Mouse (Mus musculus) regulatory T cell (primary cell): ENCODE results near the gene Slc50a1.

Source experiments
- in situ Hi-C: fragments of 300-600 bp; cut with MboI, MseI; formaldehyde crosslinking; loops from one replicate; pipeline ENCODE4 v1.15.1; 2025; ENCODE audit warnings: high pct_unique_total_duplicates

Gene Slc50a1

DNA sequence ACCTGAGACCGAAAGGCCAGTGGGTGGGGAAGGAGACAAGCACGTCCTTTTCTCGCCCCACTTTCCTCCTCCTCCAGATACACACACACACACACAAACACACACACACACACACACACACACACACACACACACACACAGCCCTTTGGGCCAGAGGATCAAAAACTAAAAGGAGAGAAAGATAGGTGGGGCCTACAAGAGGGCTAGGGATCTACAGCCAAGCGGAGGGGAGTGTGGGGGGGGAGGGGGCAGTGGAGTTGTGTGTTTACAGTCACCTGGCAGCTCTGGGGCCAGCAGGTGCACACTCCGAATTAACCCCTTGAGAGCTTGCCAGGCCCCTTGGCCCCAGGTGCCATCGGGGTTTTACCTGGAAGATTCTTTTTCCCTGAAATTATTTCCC is 37.8 kb downstream of the Slc50a1 start:
- in situ Hi-C loops: no loop called here

DNA sequence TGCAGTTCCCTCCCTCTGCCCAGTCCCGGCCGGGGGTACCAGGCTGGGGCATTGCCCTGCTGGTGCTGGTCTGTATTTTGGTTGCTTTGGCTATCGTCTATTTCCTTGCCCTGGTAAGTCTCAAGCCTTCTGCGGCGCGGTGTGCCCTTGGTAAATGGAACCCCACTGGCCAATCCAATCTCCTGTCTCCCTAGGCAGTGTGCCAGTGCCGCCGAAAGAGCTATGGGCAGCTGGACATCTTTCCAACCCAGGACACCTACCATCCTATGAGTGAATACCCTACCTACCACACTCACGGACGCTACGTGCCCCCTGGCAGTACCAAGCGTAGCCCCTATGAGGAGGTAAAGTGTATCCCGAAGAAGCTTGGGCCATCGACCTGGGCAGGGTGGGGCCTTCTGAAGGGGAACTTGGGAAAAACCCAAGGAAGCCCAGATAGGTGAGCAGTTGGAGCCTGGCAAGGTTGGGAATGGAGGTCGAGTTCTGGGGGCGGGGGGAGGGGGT is 38.5 kb downstream of the Slc50a1 start:
- in situ Hi-C loops: no loop called here

DNA sequence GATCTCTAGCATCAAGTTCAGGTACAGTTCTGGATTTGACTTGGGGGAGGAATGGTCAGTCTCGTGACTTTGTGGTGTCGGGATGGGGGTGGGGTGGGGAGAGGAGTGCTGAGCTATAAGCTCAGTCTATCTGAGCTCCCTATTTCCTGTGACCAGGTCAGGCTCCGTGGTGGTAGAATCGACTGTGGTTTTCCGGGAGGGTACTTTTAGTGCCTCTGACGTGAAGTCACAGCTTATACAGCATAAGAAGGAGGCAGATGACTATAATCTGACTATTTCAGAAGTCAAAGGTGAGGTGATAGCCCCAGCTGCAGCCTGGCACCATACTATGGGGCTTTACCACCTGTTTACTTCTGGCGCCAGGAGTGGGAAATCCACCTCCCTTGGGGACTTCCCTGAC is 39.0 kb downstream of the Slc50a1 start:
- in situ Hi-C loops: no loop called here

DNA sequence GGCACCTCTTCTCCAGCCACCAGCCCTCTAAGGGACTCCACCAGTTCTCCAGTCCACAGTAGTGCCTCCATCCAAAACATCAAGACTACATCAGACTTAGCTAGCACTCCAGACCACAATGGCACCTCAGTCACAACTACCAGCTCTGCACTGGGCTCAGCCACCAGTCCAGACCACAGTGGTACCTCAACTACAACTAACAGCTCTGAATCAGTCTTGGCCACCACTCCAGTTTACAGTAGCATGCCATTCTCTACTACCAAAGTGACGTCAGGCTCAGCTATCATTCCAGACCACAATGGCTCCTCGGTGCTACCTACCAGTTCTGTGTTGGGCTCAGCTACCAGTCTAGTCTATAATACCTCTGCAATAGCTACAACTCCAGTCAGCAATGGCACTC is 39.8 kb downstream of the Slc50a1 start:
- in situ Hi-C loops: no loop called here

DNA sequence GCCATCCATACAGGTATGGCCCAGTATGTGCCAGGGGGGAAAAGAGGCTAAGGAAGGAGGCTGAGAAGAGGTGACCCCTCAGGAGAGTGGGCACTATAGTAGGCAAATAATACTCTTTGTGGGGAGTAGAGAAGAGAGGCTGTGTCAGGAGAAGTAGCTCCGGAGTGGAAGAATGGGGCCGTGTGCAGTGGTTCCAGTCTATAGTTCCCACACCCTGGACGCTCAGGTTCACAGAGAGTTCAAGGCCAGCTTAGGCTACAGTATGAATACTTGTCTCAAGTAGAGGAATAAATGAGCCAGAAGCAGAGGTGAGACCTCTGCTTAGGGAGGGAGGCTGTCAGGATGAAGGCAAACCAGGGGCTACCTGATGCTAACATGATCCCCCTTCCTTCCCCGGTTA is 41.1 kb downstream of the Slc50a1 start:
- in situ Hi-C loops: no loop called here

DNA sequence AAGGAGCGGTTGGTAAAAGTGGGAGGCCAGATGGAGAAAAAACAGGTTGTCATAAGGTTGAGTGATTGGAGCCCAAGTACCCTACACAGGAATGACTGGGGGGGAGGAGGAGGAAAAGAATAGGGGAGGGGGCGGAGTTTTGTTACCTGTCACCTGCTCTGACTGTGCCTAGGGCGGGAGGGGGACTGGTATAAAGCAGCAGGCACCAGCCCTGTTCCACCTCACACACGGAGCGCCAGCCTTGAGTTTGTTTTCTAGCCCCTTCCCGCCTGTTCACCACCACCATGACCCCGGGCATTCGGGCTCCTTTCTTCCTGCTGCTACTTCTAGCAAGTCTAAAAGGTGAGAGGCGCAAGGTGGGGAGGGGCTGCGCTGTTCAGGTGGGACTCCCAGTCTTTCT is 41.5 kb downstream of the Slc50a1 start, which contains the start of gene Muc1:
Muc1 (plus strand) TSS at position 222 of the 400 bp plus-strand sequence.
- in situ Hi-C loops: no loop called here

DNA sequence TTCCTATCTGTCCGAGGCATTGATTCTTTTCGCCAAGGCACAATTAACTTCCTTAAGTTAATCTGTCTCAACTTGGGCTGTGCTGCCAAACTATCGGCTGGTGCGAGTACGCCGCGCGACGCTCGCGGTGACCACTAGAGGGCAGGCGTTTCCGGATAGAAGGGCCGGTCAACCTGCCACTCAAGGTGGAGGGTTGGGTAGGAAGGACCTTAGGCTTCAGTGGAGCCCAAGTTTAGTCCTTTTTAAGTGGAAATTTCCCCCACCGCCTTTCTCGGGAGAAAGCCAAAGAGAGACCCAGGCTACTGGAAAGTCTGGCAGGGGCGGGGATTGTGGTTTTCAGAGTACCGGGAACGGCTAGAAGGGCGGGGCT is 42.2 kb downstream of the Slc50a1 start:
- in situ Hi-C loops: no loop called here

DNA sequence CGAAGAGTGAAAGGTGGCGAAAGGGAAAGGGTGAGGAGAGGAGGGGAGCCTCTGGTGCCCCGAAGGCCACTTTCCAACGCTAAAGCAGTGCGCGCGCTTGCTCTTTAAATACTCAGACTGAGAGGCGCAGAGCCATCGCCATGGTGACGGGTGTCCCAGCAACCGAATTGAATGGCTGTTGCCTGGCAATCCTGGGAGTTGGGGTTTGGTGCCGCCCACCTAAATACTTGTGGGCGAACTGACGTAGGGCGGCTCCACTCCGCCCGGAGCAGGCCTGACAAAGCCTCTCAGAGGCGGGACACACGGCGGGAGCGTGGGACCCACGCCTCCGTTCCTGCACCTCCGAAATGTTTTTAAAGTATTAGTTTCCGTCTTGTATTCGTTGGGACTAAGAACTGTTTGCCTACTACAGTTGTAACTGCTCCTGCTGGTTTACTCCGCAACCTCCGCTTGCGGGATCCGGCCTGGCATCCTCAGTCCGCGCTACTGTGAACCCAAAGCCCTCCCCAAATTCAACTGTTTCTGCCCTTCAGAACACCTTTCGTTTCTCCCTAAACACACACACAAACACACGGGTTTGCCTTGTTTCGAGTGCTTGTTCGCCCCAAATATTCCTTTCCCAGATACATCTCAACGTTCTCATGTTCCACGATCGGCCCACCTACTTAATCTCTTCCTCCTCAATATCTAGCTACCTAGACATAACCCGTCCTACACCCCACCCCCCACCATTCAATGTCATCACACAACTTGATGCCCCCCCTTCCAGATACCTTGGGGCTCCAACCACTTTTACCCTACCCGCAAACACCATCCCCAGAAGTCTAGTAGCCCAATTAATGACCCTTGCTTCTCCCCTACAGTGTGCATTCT is 42.8 kb downstream of the Slc50a1 start:
- in situ Hi-C loops: no loop called here

DNA sequence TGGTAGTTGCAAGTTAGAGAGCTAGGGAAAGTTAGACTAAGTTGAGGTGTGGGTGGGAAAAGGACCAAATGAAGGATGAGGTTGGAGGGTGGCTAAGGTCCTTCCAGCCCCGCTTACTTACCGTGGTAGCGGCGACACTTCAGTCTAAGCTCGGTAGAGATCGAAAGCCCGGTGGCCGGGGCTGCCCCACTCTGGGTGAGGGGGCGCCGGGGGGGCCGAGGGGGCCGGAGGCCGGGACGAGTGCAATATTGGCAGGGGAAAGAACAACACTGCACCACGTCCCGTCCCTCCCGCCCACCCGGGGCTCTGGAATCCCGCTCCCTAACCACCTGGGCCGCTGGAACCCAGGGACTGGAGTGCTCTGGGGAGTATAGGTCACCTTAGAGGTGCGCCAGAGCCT is 43.5 kb downstream of the Slc50a1 start, which contains the start of gene Mtx1:
Mtx1 (minus strand) TSS at position 189 of the 400 bp plus-strand sequence.
- in situ Hi-C loops: no loop called here

DNA sequence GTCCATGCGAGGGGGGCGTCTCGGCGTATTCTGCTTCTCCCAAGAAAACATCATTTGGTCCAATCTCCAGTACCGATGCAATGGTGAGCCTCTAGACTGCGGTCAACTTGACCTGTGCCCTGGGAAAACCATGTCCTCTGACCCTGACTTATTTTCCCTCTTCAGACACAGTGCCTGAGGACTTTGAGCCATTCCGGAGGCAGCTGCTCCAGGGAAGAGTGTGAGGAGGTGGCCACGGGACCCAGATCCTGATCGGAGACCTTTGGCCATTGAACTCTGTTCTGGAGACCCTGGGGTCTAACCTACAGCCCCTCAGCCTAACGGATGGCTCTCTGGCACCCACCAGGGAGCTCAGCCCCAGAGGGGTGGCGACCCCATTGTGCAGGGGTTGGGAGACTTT is 44.0 kb downstream of the Slc50a1 start:
- in situ Hi-C loops: no loop called here

DNA sequence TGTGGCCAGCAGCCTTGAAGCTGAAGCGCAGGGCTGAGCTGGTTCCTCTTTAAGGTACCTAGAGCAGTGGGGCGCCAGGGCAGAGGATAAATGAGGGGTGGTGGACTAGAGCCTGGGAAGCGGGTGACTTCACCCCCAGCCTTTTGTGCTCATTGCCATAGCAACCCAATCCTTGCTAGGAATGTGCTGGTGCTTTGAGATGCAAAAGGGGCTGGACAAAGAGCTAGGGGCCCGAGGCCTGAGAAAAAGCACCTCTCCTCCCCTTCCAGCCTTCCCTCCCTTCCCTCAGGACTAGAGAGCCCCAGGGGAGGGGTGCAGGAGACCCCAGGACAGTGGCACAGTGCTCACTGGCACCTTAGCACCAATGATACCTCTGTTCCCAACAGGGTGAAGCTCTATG is 44.5 kb downstream of the Slc50a1 start:
- in situ Hi-C loops: no loop called here

DNA sequence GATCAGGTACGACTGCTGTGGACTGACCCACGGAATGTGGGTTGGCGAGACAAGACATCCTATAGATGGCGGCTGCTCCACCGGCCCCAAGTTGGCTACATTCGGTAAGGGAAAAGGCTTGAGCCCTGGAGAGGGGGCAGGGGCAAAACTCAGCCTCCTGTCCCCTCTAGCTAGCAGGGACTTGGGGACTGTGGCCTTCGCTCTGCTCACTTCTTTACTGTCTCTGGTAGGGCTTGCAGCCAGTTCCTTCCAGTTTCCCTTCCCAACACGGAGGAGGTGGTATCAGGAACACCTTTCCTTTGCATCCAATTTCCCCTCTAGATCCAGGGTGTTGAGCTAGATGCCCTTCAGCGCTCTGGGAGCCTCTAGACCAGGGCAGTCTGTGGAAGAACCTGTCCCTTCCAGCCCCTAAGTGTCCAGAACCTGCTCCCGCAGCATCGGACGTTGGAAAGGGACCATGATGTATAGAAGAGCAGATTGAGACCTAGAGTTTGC is 45.0 kb downstream of the Slc50a1 start:
- in situ Hi-C loops: no loop called here

DNA sequence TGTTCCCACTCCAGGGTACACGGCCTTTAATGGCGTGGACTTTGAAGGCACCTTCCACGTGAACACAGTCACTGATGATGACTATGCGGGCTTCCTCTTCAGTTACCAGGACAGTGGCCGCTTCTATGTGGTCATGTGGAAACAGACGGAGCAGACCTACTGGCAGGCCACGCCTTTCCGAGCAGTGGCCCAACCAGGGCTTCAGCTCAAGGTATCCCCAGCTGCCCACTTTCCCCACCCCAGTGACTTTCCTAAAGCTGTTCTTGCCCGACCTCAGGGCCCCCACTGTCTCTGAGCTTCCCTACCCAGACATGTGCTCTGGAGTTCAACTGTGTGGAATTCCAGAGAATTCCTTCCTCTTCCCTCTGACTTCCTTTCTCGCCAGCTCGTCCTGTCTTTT is 45.6 kb downstream of the Slc50a1 start:
- in situ Hi-C loops: no loop called here

DNA sequence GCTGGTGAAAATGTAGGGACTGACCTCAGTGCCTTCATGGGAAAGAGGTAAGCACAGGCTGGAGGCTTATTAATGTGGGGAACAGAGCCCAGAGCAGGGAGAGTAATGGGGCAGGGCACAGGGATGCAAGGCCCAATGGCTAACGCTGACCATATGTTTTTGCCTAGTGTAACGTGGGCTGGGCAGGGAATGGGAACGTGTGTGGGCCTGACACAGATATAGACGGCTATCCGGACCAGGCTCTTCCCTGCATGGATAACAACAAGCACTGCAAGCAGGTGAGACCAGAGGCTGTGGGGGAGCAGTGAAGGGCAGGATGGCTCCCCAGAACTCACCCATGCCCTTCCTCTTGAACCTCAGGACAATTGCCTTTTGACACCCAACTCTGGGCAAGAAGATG is 49.2 kb downstream of the Slc50a1 start:
- in situ Hi-C loops: no loop called here

DNA sequence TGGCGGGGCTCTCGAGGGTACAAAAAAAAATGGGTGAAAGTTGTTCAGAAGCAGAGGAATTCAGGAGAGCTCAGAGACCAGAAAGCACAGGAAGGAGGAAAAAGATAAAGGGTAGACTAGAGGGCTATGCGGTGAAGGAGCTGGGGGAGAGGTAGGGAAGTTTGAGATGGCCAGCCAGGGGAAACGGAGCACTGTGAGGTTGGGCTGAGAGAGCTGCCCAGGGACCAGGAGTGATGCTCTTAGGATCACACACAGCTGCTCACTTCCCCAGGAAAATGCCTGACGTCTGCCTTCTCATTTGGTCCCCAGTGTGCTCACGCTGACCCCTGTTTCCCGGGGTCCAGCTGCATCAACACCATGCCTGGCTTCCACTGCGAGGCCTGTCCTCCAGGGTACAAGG is 50.8 kb downstream of the Slc50a1 start:
- in situ Hi-C loops: loop anchor here (5.0 kb wide), 1 partner anchor 102 kb away; no protein-coding TSS in a partner anchor

DNA sequence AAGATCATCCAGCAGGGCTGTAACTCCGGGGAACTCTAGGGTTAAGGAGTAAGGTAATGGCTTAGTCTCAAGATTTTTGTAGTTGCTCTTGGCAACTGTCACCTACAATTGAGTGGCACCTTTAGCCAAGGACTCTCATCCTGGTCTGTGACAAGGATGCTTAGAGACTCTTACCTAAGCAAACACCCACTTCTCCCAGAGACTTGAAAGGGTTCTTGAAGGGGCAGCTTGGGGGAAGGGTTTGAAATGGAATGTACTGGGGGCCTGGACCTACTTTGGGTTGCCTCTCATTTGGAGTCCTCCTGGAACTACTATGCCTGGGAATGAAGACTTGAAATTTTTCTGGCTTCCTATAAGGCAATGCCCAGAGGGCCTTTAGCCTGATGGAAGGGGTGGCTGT is 52.1 kb downstream of the Slc50a1 start:
- in situ Hi-C loops: loop anchor here (5.0 kb wide), 1 partner anchor 101 kb away; no protein-coding TSS in a partner anchor
